Mouse (Mus musculus) testis, adult 10 weeks (tissue): Measurements from ENCODE around the gene Olfr1480. TPM values are rescaled to one million over a fixed set of nuclear protein-coding genes. Genes with fewer than 3 reads are reported as not detected.

Source experiments
- polyA plus RNA-seq: library from polyadenylated mRNA; stranded (reverse); fragments of 350-450 nt; fragmentation: Illumina TruSeq; extraction: RNeasy Lipid Tissue Mini Kit (QIAGEN cat#74804); gene quantifications from one replicate; pipeline ENCODE4 v1.2.3, GENCODE M21; 2014; ENCODE audit warnings: low read depth, low replicate concordance

Olfr1480 gene
- polyA plus RNA-seq: not detected

GRCm38 (mm10) chr19:13527613-13528012, at the start of gene Olfr1480:
Gene Olfr1480, plus strand, starts transcription at chr19:13527913.

GRCm38 (mm10) chr19:13480096-13480495, 47.6 kb upstream of the Olfr1480 start, which contains the start of gene Olfr1475:
Gene Olfr1475, minus strand, starts transcription at chr19:13480196.

GRCm38 (mm10) chr19:13500246-13500645, 27.5 kb upstream of the Olfr1480 start, which contains the start of gene Olfr1477:
Gene Olfr1477, plus strand, starts transcription at chr19:13500546.

Other genes starting within 250 kb of the Olfr1480 start
- not detected for gene Olfr1465, start 212.4 kb upstream of the Olfr1480 start, polyA plus RNA-seq
- not detected for gene Olfr1466, start 189.1 kb upstream of the Olfr1480 start, polyA plus RNA-seq
- not detected for gene Olfr1467, start 165.7 kb upstream of the Olfr1480 start, polyA plus RNA-seq
- gene Olfr1469, start 120.1 kb upstream of the Olfr1480 start, polyA plus RNA-seq: not detected
- gene Olfr1471, start 84.5 kb upstream of the Olfr1480 start, polyA plus RNA-seq: not detected
- gene Olfr1472, start 71.8 kb upstream of the Olfr1480 start, polyA plus RNA-seq: not detected
- not detected for gene Olfr1474, start 58.3 kb upstream of the Olfr1480 start, polyA plus RNA-seq
- gene Olfr1475, start 47.7 kb upstream of the Olfr1480 start, polyA plus RNA-seq: not detected
- not detected for gene Olfr1477, start 27.4 kb upstream of the Olfr1480 start, polyA plus RNA-seq
- not detected for gene Olfr1484, start 55.6 kb downstream of the Olfr1480 start, polyA plus RNA-seq
- gene Olfr1487, start 89.5 kb downstream of the Olfr1480 start, polyA plus RNA-seq: not detected
- gene Olfr1489, start 103.7 kb downstream of the Olfr1480 start, polyA plus RNA-seq: not detected
- not detected for gene Olfr1490, start 123.2 kb downstream of the Olfr1480 start, polyA plus RNA-seq
- not detected for gene Olfr1491, start 169.4 kb downstream of the Olfr1480 start, polyA plus RNA-seq
- gene Olfr1493-ps1, start 195.4 kb downstream of the Olfr1480 start, polyA plus RNA-seq: not detected
- not detected for gene Olfr1494, start 211.8 kb downstream of the Olfr1480 start, polyA plus RNA-seq
- not detected for gene Olfr1495, start 236.7 kb downstream of the Olfr1480 start, polyA plus RNA-seq
- gene Olfr1496, start 250.0 kb downstream of the Olfr1480 start, polyA plus RNA-seq: not detected